Mouse (Mus musculus): Measurements from ENCODE around the gene Gm20388.
A peak's percentile ranks its signal among the peaks of the same experiment; 100 is the strongest.
"Not testable (repeated sequence)": the region's sequence is repeated elsewhere in the genome, so short reads cannot be mapped to it uniquely, and the experiment has no call there.

The Gm20388 gene

DNA sequence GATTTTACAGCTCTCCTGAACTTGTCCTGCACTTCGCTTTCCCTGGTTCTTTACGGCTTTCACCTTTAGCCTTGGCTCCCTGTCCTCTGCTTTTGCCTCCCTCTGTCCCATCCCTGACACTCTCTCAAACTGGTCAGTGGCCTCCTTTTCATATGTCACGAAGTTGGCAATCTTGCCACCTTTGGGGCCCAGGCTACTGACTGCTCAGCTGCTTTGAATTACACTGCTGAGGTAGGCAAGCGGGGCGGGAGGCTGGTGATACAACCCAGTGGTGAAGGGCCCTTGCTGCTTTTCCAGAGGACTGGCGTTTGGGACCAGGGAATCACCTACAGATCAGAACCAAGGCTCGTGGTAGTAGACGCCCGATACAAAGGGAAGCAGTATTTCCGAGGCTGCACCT lies 3465.1 kb downstream of the Gm20388 start:
- DNase-seq = no peak

DNA sequence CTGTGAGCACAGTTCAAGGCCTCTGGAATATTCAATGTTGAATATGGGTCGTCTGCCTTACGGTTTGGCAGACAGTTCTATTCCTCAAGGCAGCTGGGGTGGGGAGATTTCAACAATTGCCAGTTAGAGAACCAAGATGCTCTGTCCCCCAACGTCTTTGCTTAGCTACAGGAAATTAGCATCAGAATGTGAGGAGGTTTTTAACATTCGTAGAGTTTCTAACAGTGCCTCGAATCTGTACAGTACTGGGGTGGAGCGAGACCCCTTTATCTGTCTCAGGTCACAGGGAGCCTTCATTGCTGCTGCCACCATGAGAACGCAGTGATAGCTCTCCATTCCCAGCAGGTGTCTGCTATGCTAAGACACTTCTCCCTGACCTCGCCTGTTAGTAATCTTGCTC lies 3465.5 kb downstream of the Gm20388 start:
- DNase-seq = no peak

DNA sequence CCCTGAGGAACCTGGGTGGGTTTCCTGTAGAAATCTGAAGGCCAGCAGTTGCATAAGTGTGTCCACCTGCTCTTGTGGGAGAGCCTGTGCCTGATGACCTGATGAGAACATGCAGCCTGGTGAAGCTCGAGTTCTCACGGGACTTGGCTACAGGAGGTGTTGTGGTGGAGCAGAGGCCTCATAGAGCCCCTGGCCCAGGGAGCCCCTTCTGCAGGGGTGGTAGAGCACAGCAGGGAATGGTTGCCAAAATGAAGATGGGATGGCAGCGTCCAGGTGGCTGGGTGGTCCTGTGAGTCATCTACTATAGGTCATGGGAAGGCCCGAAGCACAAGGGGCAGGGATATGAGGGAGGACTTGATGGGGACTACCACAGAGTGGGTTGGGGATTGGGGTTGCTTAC lies 3471.1 kb downstream of the Gm20388 start:
- DNase-seq = no peak

DNA sequence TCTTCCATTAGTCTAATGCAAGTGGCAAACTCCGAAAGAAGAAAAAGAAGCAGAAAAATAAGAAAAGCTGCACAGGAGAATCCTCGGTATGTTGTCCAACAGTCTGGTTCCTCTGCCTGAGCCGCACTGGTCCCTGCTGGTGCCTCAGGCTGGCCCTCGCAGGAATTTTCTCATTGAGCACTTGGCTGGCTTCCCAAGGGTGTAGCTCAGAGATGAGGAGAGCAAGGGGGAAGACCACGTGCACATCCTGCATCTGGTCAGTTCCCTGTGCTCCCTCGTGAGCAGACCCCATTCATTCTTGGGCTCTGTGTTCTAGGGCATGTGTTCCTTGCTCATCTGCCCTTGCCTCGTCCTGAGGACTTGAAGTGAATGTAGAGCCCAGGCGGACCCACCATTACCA lies 3471.9 kb downstream of the Gm20388 start:
- DNase-seq = no peak

DNA sequence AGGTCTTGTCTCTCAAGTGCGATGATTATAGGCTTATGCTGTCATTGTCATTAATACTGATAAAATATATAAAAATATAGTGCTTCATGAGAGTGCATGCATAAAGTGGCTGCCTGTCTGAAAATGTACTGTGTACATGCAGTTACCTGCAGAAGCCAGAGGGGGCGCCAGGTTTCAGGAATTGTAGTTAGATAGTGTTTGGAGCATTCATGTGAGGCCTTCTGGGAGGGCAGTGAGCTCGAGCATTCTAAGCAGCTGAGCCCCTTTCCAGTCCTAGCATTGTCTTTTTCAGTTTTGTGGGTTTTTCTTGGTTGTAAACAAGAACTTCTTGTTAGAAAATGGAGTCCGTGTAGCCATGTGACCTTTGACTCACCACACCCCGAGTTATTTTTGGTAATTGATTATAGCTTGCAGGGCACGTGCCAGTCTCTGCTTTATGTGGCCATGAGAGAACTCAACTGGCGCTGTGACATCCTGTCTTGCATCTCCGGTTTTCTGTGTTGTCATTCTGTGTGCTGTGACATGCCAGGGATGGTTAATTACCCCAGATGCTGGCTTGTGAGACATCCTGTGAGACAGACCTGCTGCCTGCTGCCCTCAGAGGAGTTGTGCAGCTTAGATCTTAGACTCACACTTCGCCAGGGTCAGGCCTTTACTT lies 3474.4 kb downstream of the Gm20388 start:
- peak; percentile 59 to 60 for DNase-seq

DNA sequence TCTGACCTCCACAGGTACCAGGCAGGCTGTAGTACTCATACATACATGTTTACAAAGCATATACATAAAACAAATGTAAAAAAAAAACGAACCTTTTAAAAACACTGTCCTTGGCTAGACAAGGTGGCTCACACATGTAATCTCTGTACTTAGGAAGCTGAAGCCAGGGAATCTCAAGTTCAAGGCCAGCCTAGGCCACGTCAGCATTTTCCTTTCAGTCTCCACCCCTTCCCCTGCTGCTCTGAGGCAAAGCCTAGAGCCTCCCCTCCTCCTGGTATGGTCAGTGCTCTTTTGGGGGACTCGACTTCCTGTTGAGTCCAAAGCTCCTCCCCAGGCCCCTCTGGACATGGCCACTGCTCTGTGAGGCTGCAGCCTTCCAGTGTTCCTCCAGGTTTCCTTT lies 3476.4 kb downstream of the Gm20388 start:
- no peak for DNase-seq

DNA sequence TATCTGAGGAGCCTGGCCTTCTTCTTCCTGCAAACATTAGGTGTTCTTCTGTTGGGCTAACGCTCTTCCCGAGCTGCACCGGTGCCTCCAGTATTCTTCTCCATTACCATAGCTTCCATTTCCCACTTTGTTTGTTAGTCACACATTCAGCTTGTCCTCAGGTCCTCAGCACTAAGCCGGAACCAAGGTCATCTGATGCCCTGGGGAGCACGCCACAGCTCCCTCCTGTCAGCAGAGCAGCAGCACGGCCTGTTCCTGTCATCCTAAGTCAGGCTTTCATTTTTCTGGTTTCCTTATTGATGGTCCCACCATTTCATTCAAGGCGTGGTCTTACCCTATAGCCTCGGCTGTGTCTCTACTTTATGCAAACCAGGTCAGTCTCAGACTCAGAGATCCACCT lies 3477.2 kb downstream of the Gm20388 start:
- DNase-seq = no peak

DNA sequence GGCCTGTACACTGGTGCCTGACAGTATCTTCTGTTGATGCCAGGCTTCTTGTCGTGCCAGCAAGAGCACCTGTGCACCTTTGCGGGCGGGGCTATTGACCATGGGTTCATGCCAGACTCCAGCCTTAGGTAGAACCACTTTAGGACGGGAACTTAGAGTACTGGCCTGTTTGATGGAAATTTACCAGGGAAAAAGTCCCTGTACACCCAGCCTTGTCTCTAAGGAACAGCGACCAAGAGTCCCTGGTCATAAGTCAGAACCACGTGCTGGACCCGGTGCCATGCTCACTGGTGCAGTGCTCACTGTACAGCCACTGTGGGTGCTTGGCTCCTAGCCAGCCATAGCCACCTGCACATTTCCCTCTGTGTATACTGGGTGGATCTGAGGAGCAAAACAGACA lies 3478.4 kb downstream of the Gm20388 start:
- no peak for DNase-seq

DNA sequence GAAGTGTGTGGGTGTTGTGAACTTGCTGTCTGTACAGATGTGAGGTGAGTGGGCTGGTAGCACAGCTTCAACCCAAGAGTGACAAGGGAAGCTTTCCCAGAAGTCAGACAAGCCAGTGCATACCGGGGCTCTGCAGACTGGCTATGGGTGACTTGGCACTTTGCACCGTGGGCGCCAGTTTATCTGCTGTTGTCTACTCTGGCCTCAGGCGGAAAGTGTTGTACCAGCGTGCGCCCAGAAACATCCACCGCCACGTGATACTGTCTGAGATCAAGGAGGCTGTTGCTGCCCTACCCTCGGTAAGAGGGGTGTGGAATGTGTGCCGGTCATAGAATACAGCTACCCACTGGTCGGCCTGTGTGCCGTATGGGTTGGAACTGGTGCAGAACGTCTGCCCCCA lies 3487.7 kb downstream of the Gm20388 start:
- DNase-seq = no peak

DNA sequence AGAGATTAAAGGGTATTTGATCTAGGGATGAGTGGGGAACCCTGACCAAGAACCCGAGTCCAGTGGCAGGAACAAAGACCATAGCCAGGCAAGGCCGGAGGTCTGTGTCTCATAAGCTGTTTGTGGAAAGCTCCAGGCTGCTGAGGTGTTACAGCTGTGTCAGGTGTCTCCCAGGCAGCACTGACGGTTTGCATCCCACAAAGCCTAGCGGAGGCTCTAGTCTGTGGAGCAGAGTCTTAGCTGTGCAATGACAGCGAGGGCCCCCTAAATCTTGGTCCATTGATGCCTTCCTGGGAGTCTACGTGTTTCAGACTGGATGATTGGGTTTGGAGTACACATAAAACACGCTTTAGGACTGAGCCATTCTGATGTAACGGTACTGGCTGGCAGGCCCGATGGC lies 3491.3 kb downstream of the Gm20388 start:
- no peak for DNase-seq

DNA sequence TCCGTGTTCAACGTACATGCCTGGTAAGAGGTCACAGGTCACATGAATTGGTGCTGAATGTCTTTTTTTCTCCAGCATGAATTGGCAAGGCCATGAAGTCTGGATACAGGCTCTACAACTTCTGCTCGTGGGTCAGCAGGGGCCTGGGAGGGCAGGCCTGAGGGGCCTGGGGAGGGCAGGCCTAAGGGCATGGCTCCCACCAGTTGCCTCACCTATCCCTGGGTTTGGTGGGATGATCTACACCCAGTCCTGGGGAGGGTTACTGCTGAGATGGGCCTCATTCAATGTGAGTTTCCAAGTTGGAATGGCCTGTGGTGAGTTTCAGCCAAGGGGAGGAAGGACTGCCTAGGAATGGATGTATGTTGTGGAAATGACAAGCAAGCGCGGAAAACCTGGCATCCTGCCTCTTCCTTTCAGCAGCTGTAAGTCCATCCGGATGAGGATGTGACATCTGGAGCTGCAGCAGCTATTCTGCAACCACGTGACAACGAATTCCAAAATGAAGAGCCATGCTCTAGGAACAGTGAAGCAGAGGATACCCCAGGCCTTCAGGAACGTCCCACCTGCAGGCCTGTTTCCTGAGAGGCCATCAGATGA lies 3492.2 kb downstream of the Gm20388 start:
- no peak for DNase-seq

DNA sequence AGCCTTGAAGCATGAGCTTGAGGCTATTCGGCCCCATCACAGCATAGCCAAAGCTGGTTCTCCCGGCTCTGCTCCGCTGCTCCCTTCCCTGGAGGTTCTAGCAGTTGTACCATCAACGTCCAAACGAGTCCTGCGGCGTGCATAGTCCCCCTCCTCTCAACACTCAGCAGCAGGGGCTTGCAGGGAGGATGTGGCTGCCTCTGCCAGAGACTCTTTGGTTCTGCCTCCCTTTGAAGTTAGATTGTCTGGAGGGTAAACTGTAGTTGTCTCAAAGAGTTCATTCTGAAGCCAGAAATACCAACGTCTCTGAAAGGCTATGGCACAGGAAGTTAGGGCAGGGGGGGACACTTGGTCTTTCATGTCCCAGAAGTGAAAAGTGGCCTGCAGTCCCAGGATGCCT lies 3493.9 kb downstream of the Gm20388 start:
- no peak for DNase-seq

DNA sequence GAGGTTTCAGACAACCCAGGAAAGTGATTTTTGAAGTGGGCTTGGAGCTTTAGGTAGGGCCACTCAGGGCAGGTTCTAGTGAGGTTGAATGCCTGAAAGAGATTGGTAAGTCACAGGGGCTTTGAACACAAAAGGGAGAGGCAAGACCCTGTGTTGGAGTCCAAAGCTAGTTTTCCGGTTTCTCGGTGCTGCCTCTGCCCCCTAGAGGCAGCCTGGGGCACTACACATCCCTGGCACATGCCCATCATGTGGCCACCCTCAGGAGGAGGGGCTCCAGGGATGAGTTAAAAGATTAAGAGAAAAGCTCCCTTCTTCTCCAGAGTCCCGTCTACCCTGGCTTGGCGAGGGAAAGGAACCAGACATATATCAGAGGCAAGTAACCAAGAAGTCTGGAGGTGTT lies 3496.1 kb downstream of the Gm20388 start, which contains the start of gene Mc1r:
Gene Mc1r (plus strand): TSS at position 322 of the 400 bp plus-strand sequence.
- peak; percentile 81 to 84 for DNase-seq

DNA sequence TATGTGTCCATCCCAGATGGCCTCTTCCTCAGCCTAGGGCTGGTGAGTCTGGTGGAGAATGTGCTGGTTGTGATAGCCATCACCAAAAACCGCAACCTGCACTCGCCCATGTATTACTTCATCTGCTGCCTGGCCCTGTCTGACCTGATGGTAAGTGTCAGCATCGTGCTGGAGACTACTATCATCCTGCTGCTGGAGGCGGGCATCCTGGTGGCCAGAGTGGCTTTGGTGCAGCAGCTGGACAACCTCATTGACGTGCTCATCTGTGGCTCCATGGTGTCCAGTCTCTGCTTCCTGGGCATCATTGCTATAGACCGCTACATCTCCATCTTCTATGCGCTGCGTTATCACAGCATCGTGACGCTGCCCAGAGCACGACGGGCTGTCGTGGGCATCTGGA lies 3497.0 kb downstream of the Gm20388 start:
- no peak for DNase-seq

DNA sequence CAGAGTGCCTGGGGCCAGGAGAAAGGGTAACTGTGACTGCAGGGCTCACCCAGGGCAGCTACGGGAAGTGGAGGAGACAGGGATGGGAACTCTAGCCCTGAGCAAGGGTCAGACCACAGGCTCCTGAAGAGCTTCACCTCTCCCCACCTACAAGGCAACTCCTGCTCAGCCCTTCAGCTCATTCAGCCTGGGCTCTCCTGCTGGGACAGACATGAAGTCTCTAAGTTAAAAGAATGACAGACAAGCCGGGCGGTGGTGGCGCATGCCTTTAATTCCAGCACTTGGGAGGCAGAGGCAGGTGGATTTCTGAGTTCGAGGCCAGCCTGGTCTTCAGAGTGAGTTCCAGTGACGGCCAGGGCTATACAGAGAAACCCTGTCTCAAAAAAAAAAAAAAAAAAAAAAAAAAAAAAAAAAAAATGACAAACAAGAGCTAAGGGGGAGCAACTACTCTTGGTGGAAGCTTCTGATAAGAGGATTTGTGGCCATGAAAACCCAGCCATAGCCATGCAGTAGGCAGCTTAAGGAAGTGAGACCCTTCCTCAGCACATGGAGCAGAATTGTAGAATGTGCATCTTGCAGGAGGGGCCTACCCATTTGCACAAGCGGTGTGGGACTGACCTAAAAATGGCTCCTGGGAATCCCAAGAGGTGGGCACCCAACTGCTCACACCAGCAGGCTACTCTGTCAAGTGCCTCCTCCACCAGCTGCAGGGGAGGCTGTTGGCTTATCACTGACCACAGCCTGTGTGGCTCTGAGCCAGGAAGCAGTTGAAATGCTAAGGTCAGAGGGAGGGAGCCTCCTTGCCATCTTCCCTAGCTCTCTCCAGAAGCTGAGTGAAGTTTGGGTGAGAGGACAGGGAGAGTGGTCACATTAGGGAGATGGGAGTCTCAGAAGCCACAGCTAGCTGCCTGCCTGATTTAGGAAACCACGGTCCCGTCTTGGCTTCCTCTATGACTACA lies 3498.2 kb downstream of the Gm20388 start:
- DNase-seq = no peak

DNA sequence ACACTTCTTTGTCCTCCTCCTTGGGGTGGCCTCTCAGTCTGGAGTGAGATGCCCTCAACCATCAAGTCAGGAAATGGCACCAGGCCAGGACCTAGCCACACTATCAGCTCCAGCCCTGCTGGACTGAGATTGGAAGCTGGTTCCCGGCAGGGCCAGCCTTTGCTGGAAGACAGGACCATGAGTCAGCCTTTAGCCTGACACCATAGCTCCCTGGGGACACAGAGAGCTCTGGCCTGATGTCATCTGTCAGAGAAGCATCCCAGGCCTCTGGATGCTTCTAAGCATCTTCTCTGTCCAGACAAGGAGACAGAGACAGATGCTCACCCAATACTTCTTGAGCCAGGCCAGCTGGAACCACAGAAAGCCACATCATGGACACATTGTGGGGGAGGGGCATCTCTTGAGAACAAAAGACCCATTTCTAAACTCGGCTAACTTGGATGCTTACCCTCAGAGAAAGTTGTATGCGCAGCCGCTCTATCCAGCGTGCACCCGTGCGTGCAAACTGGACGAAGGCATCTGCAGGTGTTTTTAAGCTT lies 3499.5 kb downstream of the Gm20388 start:
- no peak for DNase-seq

DNA sequence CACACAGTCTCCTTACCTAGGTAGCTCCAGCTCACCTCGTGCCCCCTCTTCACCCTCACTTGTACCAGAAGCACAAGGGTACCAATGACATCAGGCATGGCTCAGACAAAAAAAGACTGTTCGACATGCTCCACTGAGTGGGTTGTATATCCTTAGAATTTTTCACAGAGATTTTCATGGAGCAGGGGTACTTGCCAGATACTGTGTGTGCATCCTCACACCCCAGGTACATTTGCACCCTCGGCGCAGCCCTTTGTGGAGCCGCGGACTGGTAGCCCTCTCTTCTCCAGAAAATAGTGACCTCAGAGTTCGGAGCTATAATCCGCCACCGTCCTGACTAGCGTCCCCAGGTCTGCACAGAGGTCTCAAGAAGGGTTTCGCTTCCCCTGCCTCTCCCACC lies 3500.1 kb downstream of the Gm20388 start:
- DNase-seq = peak in 1 of 2 experiments; percentile 18

DNA sequence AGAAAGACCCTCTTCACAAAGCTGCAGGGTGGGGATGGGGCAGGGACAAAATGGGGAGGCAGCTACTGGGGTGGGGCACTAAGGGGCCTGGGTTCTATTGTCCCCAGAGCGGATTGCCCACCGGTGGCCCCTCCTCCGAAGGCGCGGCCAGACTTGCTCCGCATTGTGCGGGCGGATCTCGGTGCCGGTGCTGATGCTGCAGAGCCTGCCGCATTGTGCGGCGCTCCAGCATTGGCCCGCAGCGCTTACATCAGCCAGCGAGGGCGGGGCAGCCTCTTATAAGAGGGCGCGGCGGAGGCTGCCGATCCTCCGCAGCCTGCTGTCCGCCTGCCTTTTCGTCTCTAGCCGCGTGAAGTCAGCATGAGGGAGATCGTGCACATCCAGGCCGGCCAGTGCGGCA lies 3500.6 kb downstream of the Gm20388 start, which contains the start of gene Tubb3:
Gene Tubb3 (plus strand): TSS at position 179 of the 400 bp plus-strand sequence.
- DNase-seq = peak; percentile 52 to 57

DNA sequence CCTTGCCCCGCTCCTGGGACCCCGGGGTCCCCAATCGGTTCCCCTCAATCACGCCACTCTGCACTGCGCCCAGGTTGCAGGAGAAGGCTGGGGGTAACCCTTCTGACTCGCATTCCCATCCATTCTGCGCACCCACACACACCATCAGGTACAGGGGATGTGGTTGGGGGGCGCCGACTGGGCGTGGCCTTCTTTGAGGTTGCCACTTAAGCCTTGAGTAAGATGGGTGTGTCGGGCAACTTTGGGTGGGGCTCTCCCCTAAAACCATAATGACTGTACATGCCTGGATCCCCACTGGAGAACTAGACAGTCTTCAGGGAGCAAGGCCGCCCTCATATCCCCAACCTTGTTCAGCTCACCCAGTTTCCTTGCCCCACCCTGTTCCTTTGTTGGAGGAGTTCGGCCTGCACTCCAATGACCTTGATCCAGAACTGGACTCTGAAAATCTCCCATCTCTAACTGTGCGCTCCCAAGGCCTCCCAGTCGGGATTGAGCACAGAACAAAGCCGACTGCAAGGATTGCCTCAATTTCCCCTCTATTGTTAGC lies 3501.2 kb downstream of the Gm20388 start:
- DNase-seq = no peak

DNA sequence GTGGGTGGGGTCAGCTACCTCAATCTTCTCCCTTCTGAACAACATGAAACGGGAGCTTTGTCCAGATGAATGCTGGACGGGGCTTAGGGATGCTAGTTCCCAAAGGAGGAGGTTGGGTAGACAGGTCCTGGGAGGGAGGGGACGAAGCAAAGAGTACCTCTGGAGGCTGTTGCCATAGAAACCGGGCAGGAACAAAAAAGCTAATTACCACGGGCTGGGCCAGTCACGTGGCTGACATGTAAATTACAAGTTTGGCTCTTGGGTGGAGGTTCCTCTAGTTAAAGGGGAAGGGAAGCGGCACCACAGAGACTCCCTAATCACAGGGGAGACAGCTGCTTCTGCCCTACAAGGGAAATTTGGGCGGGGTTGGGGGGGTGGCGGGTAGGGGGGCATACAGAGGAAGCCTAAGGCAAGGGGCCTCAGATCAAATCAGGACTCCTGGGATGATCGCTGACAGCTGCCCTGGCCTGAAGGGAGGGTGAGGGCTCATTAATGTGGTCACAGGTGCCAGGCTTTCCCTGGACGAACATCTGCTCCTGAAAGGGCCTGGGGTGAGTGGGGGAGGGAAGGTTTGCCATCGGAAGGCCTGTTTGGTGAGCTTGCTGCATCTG lies 3502.0 kb downstream of the Gm20388 start:
- DNase-seq = peak; percentile 72 to 73

DNA sequence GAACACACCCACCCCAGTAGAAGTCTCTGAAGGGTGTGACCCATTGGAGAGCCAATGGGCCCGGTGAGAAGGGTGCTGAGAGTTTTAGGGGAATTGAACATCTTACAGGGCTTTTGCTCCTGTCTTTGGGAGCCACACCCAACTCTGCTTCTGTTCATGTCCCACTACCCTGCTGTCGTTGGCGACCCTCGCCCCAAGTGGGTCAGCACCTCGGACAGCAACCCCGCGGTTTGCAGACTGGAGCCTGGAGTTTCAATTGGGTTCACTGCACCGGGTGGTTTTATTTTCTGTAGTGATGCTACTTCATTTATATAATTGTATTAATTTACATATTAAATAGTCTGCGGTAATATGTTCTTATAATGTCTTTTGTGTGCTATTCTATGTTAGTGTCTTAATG lies 3503.6 kb downstream of the Gm20388 start:
- DNase-seq = no peak

DNA sequence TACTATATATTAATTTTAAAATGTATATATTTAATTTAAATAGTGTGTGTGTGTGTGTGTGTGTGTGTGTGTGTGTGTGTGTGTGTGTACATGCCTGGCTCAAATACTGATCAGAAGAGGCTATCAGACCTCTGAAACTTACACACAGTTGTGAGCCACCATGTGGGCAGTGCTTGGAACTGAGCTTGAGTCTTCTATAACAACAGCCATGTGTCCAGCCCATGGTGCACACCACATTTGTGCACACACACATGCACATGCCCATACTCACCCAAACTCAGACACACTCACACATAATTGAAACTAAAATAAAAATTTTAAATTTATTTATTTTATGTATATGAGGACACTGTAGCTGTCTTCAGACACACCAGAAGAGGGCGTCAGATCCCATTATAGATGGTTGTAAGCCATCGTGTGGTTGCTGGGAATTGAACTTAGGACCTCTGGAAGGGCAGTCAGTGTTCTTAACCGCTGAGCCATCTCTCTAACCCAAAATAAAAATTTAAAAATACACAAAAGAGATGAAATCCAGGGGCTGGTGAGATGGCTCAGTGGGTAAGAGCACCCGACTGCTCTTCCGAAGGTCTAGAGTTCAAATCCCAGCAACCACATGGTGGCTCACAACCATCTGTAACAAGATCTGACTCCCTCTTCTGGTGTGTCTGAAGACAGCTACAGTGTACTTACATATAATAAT lies 3504.5 kb downstream of the Gm20388 start:
- not testable (repeated sequence) for DNase-seq

Data from B cell, adult 2 months (primary cell).